Mouse (Mus musculus) myocyte (in vitro differentiated cells): ENCODE data around the gene Helt. TPM values are rescaled to one million over a fixed set of nuclear protein-coding genes. Genes with fewer than 3 reads are reported as not detected.

Experiments
- H3K27me3 ChIP-seq: one replicate; pipeline ENCODE4 v1.6.1; 2011; ENCODE audit not compliant: control insufficient read depth, insufficient read depth, insufficient read length
- H3K36me3 ChIP-seq: one replicate; pipeline ENCODE4 v1.6.1; 2011; ENCODE audit not compliant: control insufficient read depth, insufficient read depth
- H3K4me2 ChIP-seq: one replicate; pipeline ENCODE4 v1.6.1; 2011; ENCODE audit warnings: low read depth, control low read depth
- H3K4me3 ChIP-seq: one replicate; pipeline ENCODE4 v1.5.1; 2011; ENCODE audit warnings: mild to moderate bottlenecking, control low read depth, moderate library complexity
- H3K79me2 ChIP-seq: one replicate; pipeline ENCODE4 v1.6.1; 2011; ENCODE audit not compliant: control insufficient read depth, insufficient read depth
- H3ac ChIP-seq: one replicate; pipeline ENCODE4 v1.6.1; 2011; ENCODE audit not compliant: control insufficient read depth, insufficient read length
- CEBPB ChIP-seq: IDR thresholded peaks from 2 replicates; pipeline ENCODE4 v1.6.1; 2011; ENCODE audit warnings: mild to moderate bottlenecking, moderate library complexity; ENCODE audit not compliant: poor library complexity, insufficient read depth, severe bottlenecking
- E2F4 ChIP-seq: IDR thresholded peaks from one replicate; pipeline ENCODE4 v1.6.1; 2011; ENCODE audit warnings: mild to moderate bottlenecking, control low read depth, moderate library complexity; ENCODE audit not compliant: insufficient read depth
- MAX ChIP-seq: IDR thresholded peaks from one replicate; pipeline ENCODE4 v1.6.1; 2011; ENCODE audit warnings: low read depth, mild to moderate bottlenecking, control low read depth
- MYOD1 ChIP-seq, 3 experiments: IDR thresholded peaks; one replicate each; pipeline ENCODE4 v1.6.1; 2011; ENCODE audit warnings: control low read depth in 2 of 3, low read depth in 2 of 3, mild to moderate bottlenecking in 2 of 3, moderate library complexity in 1 of 3; ENCODE audit not compliant: insufficient read length in 2 of 3, control insufficient read depth in 1 of 3
- MYOG ChIP-seq, 3 experiments: IDR thresholded peaks; one replicate each; pipeline ENCODE4 v1.6.1; 2011; ENCODE audit warnings: control low read depth in 2 of 3, low read depth in 2 of 3, mild to moderate bottlenecking in 2 of 3; ENCODE audit not compliant: insufficient read length in 2 of 3, control insufficient read depth in 1 of 3, insufficient read depth in 1 of 3
- POLR2A ChIP-seq: IDR thresholded peaks from one replicate; pipeline ENCODE4 v1.6.1; 2011; ENCODE audit warnings: low read depth, mild to moderate bottlenecking, control low read depth, moderate library complexity; ENCODE audit not compliant: insufficient read length
- POLR2AphosphoS2 ChIP-seq: IDR thresholded peaks from one replicate; pipeline ENCODE4 v1.6.1; 2011; ENCODE audit warnings: low read depth, control low read depth; ENCODE audit not compliant: insufficient read length
- REST ChIP-seq: IDR thresholded peaks from one replicate; pipeline ENCODE4 v1.6.1; 2011; ENCODE audit warnings: mild to moderate bottlenecking, control low read depth, moderate library complexity; ENCODE audit not compliant: insufficient read depth, insufficient read length
- SRF ChIP-seq: IDR thresholded peaks from one replicate; pipeline ENCODE4 v1.6.1; 2011; ENCODE audit warnings: low read depth; ENCODE audit not compliant: control insufficient read depth, insufficient read length
- TCF12 ChIP-seq: IDR thresholded peaks from one replicate; pipeline ENCODE4 v1.6.1; 2011; ENCODE audit warnings: mild to moderate bottlenecking, control low read depth; ENCODE audit not compliant: poor library complexity, insufficient read depth, severe bottlenecking
- TCF3 ChIP-seq: IDR thresholded peaks from one replicate; pipeline ENCODE4 v1.6.1; 2011; ENCODE audit warnings: low read depth, control low read depth; ENCODE audit not compliant: insufficient read length
- USF1 ChIP-seq: IDR thresholded peaks from one replicate; pipeline ENCODE4 v1.6.1; 2011; ENCODE audit warnings: low read depth, mild to moderate bottlenecking, control low read depth, moderate library complexity
- polyA plus RNA-seq: library from polyadenylated mRNA; unstranded; fragments of >200 nt; fragmentation: generic; extraction: Trizol; gene quantifications from one replicate; pipeline ENCODE4 v1.2.1, GENCODE M21; 2012; ENCODE audit warnings: missing spikeins

The Helt gene
- polyA plus RNA-seq, 1 experiment = not detected

DNA sequence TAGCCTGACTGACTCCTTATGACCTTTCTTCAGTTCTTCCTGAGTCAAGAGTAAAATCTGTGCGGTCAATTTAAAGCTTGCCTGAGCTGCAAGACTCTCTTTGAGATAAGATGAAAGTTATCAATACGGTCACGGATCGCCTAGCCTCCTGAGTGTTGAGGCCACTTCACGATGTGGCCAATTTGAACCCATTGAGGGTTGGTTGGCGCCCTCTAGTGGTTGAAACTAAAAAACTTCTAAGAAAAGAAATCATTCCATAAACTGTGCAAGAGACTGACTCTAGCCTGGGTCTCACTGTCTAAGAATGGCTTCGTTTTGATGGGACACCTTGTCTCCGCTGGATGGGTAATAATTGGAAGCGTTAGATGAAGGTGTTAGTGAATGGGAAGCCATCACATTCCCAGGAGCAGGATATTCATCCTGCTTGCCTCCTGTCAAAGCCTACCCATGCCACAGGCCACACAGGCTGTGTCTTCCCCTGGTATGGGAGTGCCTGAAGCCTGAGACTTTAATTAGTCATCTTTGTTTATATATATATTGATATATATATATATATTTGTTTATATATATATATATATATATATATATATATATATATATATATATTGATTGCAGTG is 11.4 kb upstream of the Helt start:
- H3K27me3 ChIP-seq = peaks cover 17% of the 10 kb centered on the region
- TF ChIP-seq TCF12 = no peak
- TF ChIP-seq E2F4 = no peak
- TF ChIP-seq CEBPB = no peak
- no peak for TF ChIP-seq MAX
- no peak for TF ChIP-seq POLR2AphosphoS2
- TF ChIP-seq TCF3 = no peak
- no peak for TF ChIP-seq REST
- no peak for TF ChIP-seq USF1
- no peak for TF ChIP-seq MYOG (IDR thresholded peaks at IDR 0.05; ENCODE audit: control insufficient read depth in 1 of 3, insufficient read depth in 1 of 3, insufficient read length in 2 of 3, low read depth in 2 of 3)
- no peak for TF ChIP-seq MYOD1 (IDR thresholded peaks at IDR 0.05; ENCODE audit: control insufficient read depth in 1 of 3, insufficient read length in 2 of 3, low read depth in 2 of 3)
- TF ChIP-seq POLR2A = no peak
- TF ChIP-seq SRF = no peak
- H3K79me2 ChIP-seq = no peaks in the 10 kb centered on the region
- H3K36me3 ChIP-seq = no peaks in the 10 kb centered on the region
- no peak overlapping the region for H3K4me3 ChIP-seq
- no peak overlapping the region for H3ac ChIP-seq
- H3K4me2 ChIP-seq = no peak overlapping the region

DNA sequence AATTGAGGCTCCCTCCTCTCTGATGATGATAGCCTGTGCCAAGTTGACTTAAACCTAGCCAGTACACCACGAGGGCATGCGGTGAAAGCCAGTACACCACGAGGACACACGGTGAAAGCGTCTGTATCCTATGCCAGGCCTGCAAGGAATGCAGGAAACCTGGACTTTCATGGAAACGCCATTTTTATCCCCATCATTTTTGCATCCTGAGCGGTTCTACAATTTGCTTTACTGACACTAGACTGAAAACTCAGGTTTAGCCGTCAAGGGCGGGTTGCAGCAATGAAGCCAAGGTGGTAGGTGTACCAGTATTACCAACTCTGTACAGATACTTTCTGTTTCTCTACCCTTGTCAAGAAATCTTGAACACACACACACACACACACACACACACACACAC is 7.7 kb upstream of the Helt start:
- Histone ChIP-seq H3K79me2 (no peaks in the 10 kb centered on the region), H3K4me3 (no peak overlapping the region), H3K27me3 (peaks cover 15% of the 10 kb centered on the region), H3ac (no peak overlapping the region), H3K36me3 (no peaks in the 10 kb centered on the region), H3K4me2 (no peak overlapping the region)
- TF ChIP-seq MYOD1 (IDR thresholded peaks at IDR 0.05; ENCODE audit: control insufficient read depth in 1 of 3, insufficient read length in 2 of 3, low read depth in 2 of 3) = no peak
- TF ChIP-seq MYOG (IDR thresholded peaks at IDR 0.05; ENCODE audit: control insufficient read depth in 1 of 3, insufficient read depth in 1 of 3, insufficient read length in 2 of 3, low read depth in 2 of 3) = no peak
- TF ChIP-seq POLR2A = no peak
- TF ChIP-seq SRF = no peak
- TF ChIP-seq POLR2AphosphoS2 = no peak
- TF ChIP-seq USF1 = no peak
- no peak for TF ChIP-seq CEBPB
- TF ChIP-seq REST = no peak
- TF ChIP-seq TCF3 = no peak
- TF ChIP-seq E2F4 = no peak
- TF ChIP-seq TCF12 = no peak
- TF ChIP-seq MAX = no peak

GRCm38 (mm10) chr8:46298847-46299246 is 4.4 kb upstream of the Helt start:
- no peak overlapping the region for H3ac ChIP-seq
- H3K79me2 ChIP-seq = no peaks in the 10 kb centered on the region
- TF ChIP-seq POLR2AphosphoS2 (no peak), SRF (no peak), MAX (no peak), TCF12 (no peak), REST (no peak), POLR2A (no peak), CEBPB (no peak)
- no peaks in the 10 kb centered on the region for H3K36me3 ChIP-seq
- H3K27me3 ChIP-seq = peaks cover 40% of the 10 kb centered on the region
- H3K4me3 ChIP-seq = no peak overlapping the region
- H3K4me2 ChIP-seq = no peak overlapping the region

GRCm38 (mm10) chr8:46296551-46296950 is 2.1 kb upstream of the Helt start:
- peaks cover 63% of the 10 kb centered on the region for H3K27me3 ChIP-seq
- TF ChIP-seq POLR2AphosphoS2 (no peak), REST (no peak), USF1 (no peak), MYOG (IDR thresholded peaks at IDR 0.05; ENCODE audit: control insufficient read depth in 1 of 3, insufficient read depth in 1 of 3, insufficient read length in 2 of 3, low read depth in 2 of 3) (no peak), POLR2A (no peak), TCF12 (no peak), E2F4 (no peak), CEBPB (no peak), MYOD1 (IDR thresholded peaks at IDR 0.05; ENCODE audit: control insufficient read depth in 1 of 3, insufficient read length in 2 of 3, low read depth in 2 of 3) (no peak), MAX (no peak), TCF3 (no peak), SRF (no peak)
- H3ac ChIP-seq = no peak overlapping the region
- H3K36me3 ChIP-seq = no peaks in the 10 kb centered on the region
- H3K79me2 ChIP-seq = no peaks in the 10 kb centered on the region
- no peak overlapping the region for H3K4me2 ChIP-seq
- H3K4me3 ChIP-seq = no peak overlapping the region

- no peak overlapping the region for H3K4me3 ChIP-seq
- no peaks in the 10 kb centered on the region for H3K79me2 ChIP-seq
- no peak for TF ChIP-seq TCF12
- TF ChIP-seq CEBPB = no peak
- no peak for TF ChIP-seq E2F4
- no peak for TF ChIP-seq USF1
- no peak for TF ChIP-seq POLR2AphosphoS2
- TF ChIP-seq POLR2A = no peak
- TF ChIP-seq MYOG (IDR thresholded peaks at IDR 0.05; ENCODE audit: control insufficient read depth in 1 of 3, insufficient read depth in 1 of 3, insufficient read length in 2 of 3, low read depth in 2 of 3) = no peak
- no peak for TF ChIP-seq REST
- no peak for TF ChIP-seq MAX
- no peak for TF ChIP-seq SRF
- TF ChIP-seq TCF3 = no peak
- no peak for TF ChIP-seq MYOD1 (IDR thresholded peaks at IDR 0.05; ENCODE audit: control insufficient read depth in 1 of 3, insufficient read length in 2 of 3, low read depth in 2 of 3)
- H3ac ChIP-seq = no peak overlapping the region
- H3K4me2 ChIP-seq = no peak overlapping the region
- peaks cover 67% of the 10 kb centered on the region for H3K27me3 ChIP-seq
- H3K36me3 ChIP-seq = no peaks in the 10 kb centered on the region
Observed at GRCm38 (mm10) chr8:46295951-46296350, 1.5 kb upstream of the Helt start.
